11 mouse cellular contexts compared by ENCODE assay signal in genomic region chr4:139367336-139367735, GRCm38 (mm10). TPM values are rescaled to one million over a fixed set of nuclear protein-coding genes. Genes with fewer than 3 reads are reported as not detected.
DNase-seq lines count a peak whose midpoint lies in the region.
"Had no signal": no experiment of that assay in that cellular context is flagged by ENCODE, and none has a peak within 500 bp of the region (broad histone marks: within the 10 kb centered on the region; RNA-seq: fewer than 3 reads in every experiment).

No protein-coding gene starts in this region.

- peak; percentile 40 for DNase-seq in adrenal gland, adult 2 months
- no peak for DNase-seq in adrenal gland, adult 8-10 months
- peak; percentile 61 for DNase-seq in adrenal gland, postnatal 14 days
- DNase-seq in adrenal gland, postnatal 4 days (ENCODE audit: low spot score in 2 of 2), result no peak
- DNase-seq in gastrocnemius, postnatal 25 days, result no peak
- DNase-seq: cerebellum, adult 11-12 months; cerebellum, adult 2 months; cerebellum, adult 9-10 months; cerebellum, postnatal 10 days; cerebellum, postnatal 25 days; forebrain, postnatal 0 days had no signal

RNA-seq across cellular contexts. Expression of gene Ubr4, which starts 14.9 kb away (rescaled TPM):
- 100 to 1,000 TPM; 123 to 184 TPM for total RNA-seq in adrenal gland, adult 2 months (2021)
- polyA plus RNA-seq in adrenal gland, adult 2 months (2012; rRNA removed), result 174 and 180 TPM in 2 replicates
- 100 to 1,000 TPM; 130 to 207 (median 167) TPM for total RNA-seq in adrenal gland, adult 8-10 months (2022)
- total RNA-seq in adrenal gland, postnatal 14 days (2021), result 124 and 133 TPM in 2 replicates
- 100 to 1,000 TPM; 114 to 124 TPM for total RNA-seq in adrenal gland, postnatal 4 days (2021)
- total RNA-seq in gastrocnemius, postnatal 25 days (2021), result 10 to 100 TPM; 79.0 to 90.6 TPM

RNA-seq across cellular contexts. Expression of gene Emc1, which starts 14.9 kb away (rescaled TPM):
- total RNA-seq in adrenal gland, adult 2 months (2021), result 10 to 100 TPM; 50.3 to 61.3 TPM
- polyA plus RNA-seq in adrenal gland, adult 2 months (2012; rRNA removed), result 42.1 and 53.3 TPM in 2 replicates
- total RNA-seq in adrenal gland, adult 8-10 months (2022), result 100 to 1,000 TPM in 1 of 4 experiments, 10 to 100 TPM in 3; 68.1 to 102 (median 84.3) TPM
- total RNA-seq in adrenal gland, postnatal 14 days (2021), result 41.2 and 43.1 TPM in 2 replicates
- total RNA-seq in adrenal gland, postnatal 4 days (2021), result 10 to 100 TPM; 53.9 to 58.1 TPM
- 10 to 100 TPM; 26.3 to 28.4 TPM for total RNA-seq in gastrocnemius, postnatal 25 days (2021)

RNA-seq across cellular contexts. Expression of gene Mrto4, which starts 15.0 kb away (rescaled TPM):
- total RNA-seq in adrenal gland, adult 2 months (2021), result 10 to 100 TPM; 54.1 to 70.6 TPM
- 13.8 and 18.3 TPM in 2 replicates for polyA plus RNA-seq in adrenal gland, adult 2 months (2012; rRNA removed)
- total RNA-seq in adrenal gland, adult 8-10 months (2022), result 10 to 100 TPM; 61.8 to 65.3 (median 63.0) TPM
- total RNA-seq in adrenal gland, postnatal 14 days (2021), result 55.0 and 64.9 TPM in 2 replicates
- 10 to 100 TPM; 71.0 to 71.8 TPM for total RNA-seq in adrenal gland, postnatal 4 days (2021)
- 10 to 100 TPM; 32.7 to 33.3 TPM for total RNA-seq in gastrocnemius, postnatal 25 days (2021)

RNA-seq across cellular contexts. Expression of gene Akr7a5, which starts 56.8 kb away (rescaled TPM):
- total RNA-seq in adrenal gland, adult 2 months (2021), result 10 to 100 TPM; 59.7 to 61.3 TPM
- polyA plus RNA-seq in adrenal gland, adult 2 months (2012; rRNA removed), result 131 and 157 TPM in 2 replicates
- 10 to 100 TPM; 65.4 to 73.5 (median 68.8) TPM for total RNA-seq in adrenal gland, adult 8-10 months (2022)
- total RNA-seq in adrenal gland, postnatal 14 days (2021), result 61.0 and 62.5 TPM in 2 replicates
- 10 to 100 TPM; 63.6 to 67.5 TPM for total RNA-seq in adrenal gland, postnatal 4 days (2021)
- total RNA-seq in gastrocnemius, postnatal 25 days (2021), result 10 to 100 TPM; 30.5 to 35.9 TPM

RNA-seq across cellular contexts. Expression of gene Pqlc2, which starts 56.8 kb away (rescaled TPM):
- 1 to 10 TPM; 9.2 to 9.5 TPM for total RNA-seq in adrenal gland, adult 2 months (2021)
- polyA plus RNA-seq in adrenal gland, adult 2 months (2012; rRNA removed), result 28.2 and 30.1 TPM in 2 replicates
- total RNA-seq in adrenal gland, adult 8-10 months (2022), result 10 to 100 TPM; 10.3 to 12.0 (median 11.6) TPM
- total RNA-seq in adrenal gland, postnatal 14 days (2021), result 7.5 and 10.0 TPM in 2 replicates
- total RNA-seq in adrenal gland, postnatal 4 days (2021), result 10 to 100 TPM in 1 of 2 experiments, 1 to 10 TPM in 1; 9.8 to 10.6 TPM
- total RNA-seq in gastrocnemius, postnatal 25 days (2021), result 1 to 10 TPM; 4.9 to 6.9 TPM

Comparison
In these comparisons a context has a peak if more than half of its experiments do, and no peak if none do; other contexts are left out.
1. DNase-seq: peak in adrenal gland, adult 2 months (single experiment) and adrenal gland, postnatal 14 days (single experiment); none in adrenal gland, adult 8-10 months (single experiment), adrenal gland, postnatal 4 days (0 of 2) and gastrocnemius, postnatal 25 days (single experiment).